24 mouse cellular contexts compared by ENCODE assay signal in the genomic region with DNA sequence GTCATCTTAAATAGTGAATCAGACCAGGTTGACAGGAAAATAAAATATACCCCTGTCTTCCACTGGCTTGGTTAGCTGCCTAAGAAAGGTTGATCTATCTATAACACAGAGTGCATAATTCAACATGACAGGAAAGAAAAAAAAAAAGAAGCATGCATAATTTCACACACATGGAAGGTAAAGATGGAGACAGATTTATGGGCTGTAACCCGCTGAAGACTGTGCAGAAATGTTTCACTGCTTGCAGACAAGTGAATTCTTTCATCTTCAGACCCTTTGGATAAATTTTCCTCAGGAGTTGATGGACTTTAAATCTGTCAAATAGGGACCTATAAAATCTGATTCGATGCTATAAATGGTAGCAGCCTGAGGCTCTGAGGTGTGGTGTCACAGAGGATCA.
DNase-seq lines count a peak whose midpoint lies in the region; ATAC-seq and TF ChIP-seq lines count a peak whose summit lies in the region.
"Had no signal": no experiment of that assay in that cellular context is flagged by ENCODE, and none has a peak within 500 bp of the region (broad histone marks: within the 10 kb centered on the region; RNA-seq: fewer than 3 reads in every experiment).

No protein-coding gene starts in this region.

- no peak overlapping the region for H3K27ac ChIP-seq in neural tube, embryonic 14.5 days (ENCODE audit: low read depth, low read length)
- H3K27ac ChIP-seq in limb, embryonic 14.5 days (replicated peaks; ENCODE audit: low read depth, low read length), result no peak overlapping the region
- no peak overlapping the region for H3K27ac ChIP-seq in forebrain, embryonic 16.5 days (ENCODE audit: low read length)
- H3K27ac ChIP-seq: embryonic facial prominence, embryonic 15.5 days; forebrain, embryonic 10.5 days; hindbrain, embryonic 10.5 days; hindbrain, embryonic 14.5 days had no signal

- ATAC-seq in neural tube, embryonic 14.5 days (ENCODE audit: low read depth), result peak; percentile 49
- 0 out of 2 replicates have a peak, but pooled peaks have one; percentile 37 for ATAC-seq in limb, embryonic 14.5 days (ENCODE audit: low FRiP score, low read depth)
- ATAC-seq in forebrain, embryonic 16.5 days, result no peak
- ATAC-seq: CD4-positive, CD25-positive, alpha-beta regulatory T cell, adult 4 months; forebrain, embryonic 14.5 days; intestine, embryonic 16.5 days had no signal

- no peak overlapping the region for H3K4me2 ChIP-seq in neural tube, embryonic 14.5 days (ENCODE audit: low read depth, low read length)
- no peak overlapping the region for H3K4me2 ChIP-seq in limb, embryonic 14.5 days (replicated peaks; ENCODE audit: low read depth, low read length, severe bottlenecking)
- no peak overlapping the region for H3K4me2 ChIP-seq in forebrain, embryonic 16.5 days (ENCODE audit: low read length)
- H3K4me2 ChIP-seq: embryonic facial prominence, embryonic 15.5 days; heart, embryonic 12.5 days; hindbrain, embryonic 14.5 days had no signal

- 20% methylated on average over 2 of the region's 2 CpGs for WGBS in neural tube, embryonic 14.5 days
- WGBS in limb, embryonic 14.5 days, result 21% methylated on average over 2 of the region's 2 CpGs
- 88% methylated on average over 2 of the region's 2 CpGs for WGBS in forebrain, embryonic 16.5 days

- no peak for TF ChIP-seq POLR2A in limb, embryonic 14.5 days (IDR thresholded peaks at IDR 0.05; ENCODE audit: borderline replicate concordance, extremely low read depth, insufficient read depth, insufficient read length)

- no peaks in the 10 kb centered on the region for H3K27me3 ChIP-seq in neural tube, embryonic 14.5 days (ENCODE audit: control insufficient read depth, insufficient read depth, low read length)
- no peaks in the 10 kb centered on the region for H3K27me3 ChIP-seq in limb, embryonic 14.5 days (ENCODE audit: control insufficient read depth, insufficient read depth, low read length)
- H3K27me3 ChIP-seq in forebrain, embryonic 16.5 days (replicated peaks; ENCODE audit: control insufficient read depth, insufficient read depth, low read length), result no peaks in the 10 kb centered on the region
- H3K27me3 ChIP-seq: embryonic facial prominence, embryonic 15.5 days; heart, embryonic 12.5 days had no signal

- H3K9me3 ChIP-seq in neural tube, embryonic 14.5 days (ENCODE audit: control insufficient read depth, low read length), result no peaks in the 10 kb centered on the region
- no peaks in the 10 kb centered on the region for H3K9me3 ChIP-seq in limb, embryonic 14.5 days (ENCODE audit: control insufficient read depth, low read length)
- H3K9me3 ChIP-seq in forebrain, embryonic 16.5 days (ENCODE audit: control insufficient read depth, low read length), result no peaks in the 10 kb centered on the region
- H3K9me3 ChIP-seq: embryonic facial prominence, embryonic 15.5 days; forebrain, embryonic 10.5 days; G1E; heart, embryonic 12.5 days; hindbrain, embryonic 10.5 days had no signal

- no peaks in the 10 kb centered on the region for H3K36me3 ChIP-seq in neural tube, embryonic 14.5 days (ENCODE audit: control insufficient read depth, insufficient read depth, low read length)
- H3K36me3 ChIP-seq in limb, embryonic 14.5 days (ENCODE audit: control insufficient read depth, insufficient read depth, low read length), result no peaks in the 10 kb centered on the region
- no peaks in the 10 kb centered on the region for H3K36me3 ChIP-seq in forebrain, embryonic 16.5 days (ENCODE audit: control insufficient read depth, insufficient read depth)
- H3K36me3 ChIP-seq: embryonic facial prominence, embryonic 15.5 days; forebrain, embryonic 10.5 days; G1E; heart, embryonic 12.5 days; hindbrain, embryonic 10.5 days had no signal

- no peak overlapping the region for H3K4me3 ChIP-seq in neural tube, embryonic 14.5 days (ENCODE audit: low read depth, low read length)
- no peak overlapping the region for H3K4me3 ChIP-seq in limb, embryonic 14.5 days (replicated peaks; ENCODE audit: low read length)
- H3K4me3 ChIP-seq in forebrain, embryonic 16.5 days (replicated peaks; ENCODE audit: low read length), result no peak overlapping the region
- H3K4me3 ChIP-seq: embryonic facial prominence, embryonic 15.5 days; erythroblast, embryonic 14.5 days; forebrain, embryonic 10.5 days; heart, embryonic 12.5 days; hindbrain, embryonic 10.5 days had no signal

- DNase-seq in embryo, embryonic 10.5 days (ENCODE audit: low spot score), result peak; percentile 9
- DNase-seq in embryo, embryonic 10 days (ENCODE audit: low spot score), result no peak
- no peak for DNase-seq in neural tube, embryonic 10.5 days (ENCODE audit: extremely low spot score, low spot score)
- peak; percentile 15 for DNase-seq in limb, embryonic 14.5 days (ENCODE audit: low spot score)
- no peak for DNase-seq in cerebellum, adult 11-12 months
- DNase-seq: adrenal gland, adult 8-10 months; adrenal gland, postnatal 36 days; B cell, adult 2 months; cerebellum, adult 11 months; cerebellum, adult 9-10 months; cerebellum, postnatal 36 days; gastrocnemius, postnatal 25 days had no signal

- H3K9ac ChIP-seq in neural tube, embryonic 14.5 days (replicated peaks; ENCODE audit: low read depth, low read length), result no peak overlapping the region
- no peak overlapping the region for H3K9ac ChIP-seq in limb, embryonic 14.5 days (ENCODE audit: low read depth, low read length, severe bottlenecking)
- no peak overlapping the region for H3K9ac ChIP-seq in forebrain, embryonic 16.5 days (replicated peaks; ENCODE audit: low read depth, low read length)
- H3K9ac ChIP-seq: embryonic facial prominence, embryonic 15.5 days; heart, embryonic 12.5 days; hindbrain, embryonic 14.5 days had no signal

- H3K4me1 ChIP-seq in neural tube, embryonic 14.5 days (ENCODE audit: control insufficient read depth, insufficient read depth, low read length), result no peaks in the 10 kb centered on the region
- no peaks in the 10 kb centered on the region for H3K4me1 ChIP-seq in limb, embryonic 14.5 days (ENCODE audit: control insufficient read depth, insufficient read depth, low read length)
- H3K4me1 ChIP-seq in forebrain, embryonic 16.5 days (replicated peaks; ENCODE audit: control insufficient read depth, insufficient read depth, low read length), result no peaks in the 10 kb centered on the region
- H3K4me1 ChIP-seq: embryonic facial prominence, embryonic 15.5 days; forebrain, embryonic 10.5 days; heart, embryonic 12.5 days; hindbrain, embryonic 10.5 days had no signal

Comparison
In these comparisons a context has a peak if more than half of its experiments do, and no peak if none do; other contexts are left out.
1. DNase-seq: peak in embryo, embryonic 10.5 days (single experiment) and limb, embryonic 14.5 days (single experiment); none in embryo, embryonic 10 days (single experiment), neural tube, embryonic 10.5 days (single experiment) and cerebellum, adult 11-12 months (single experiment).